Mouse (Mus musculus) lung, adult 2 months (tissue): ENCODE measurements around the gene Hsd17b14.

Experiments
- CTCF ChIP-seq: fragments of 200-500 bp; IDR thresholded peaks from 2 replicates; pipeline ENCODE4 v1.5.1; 2011; ENCODE audit warnings: mild to moderate bottlenecking, low read length, control low read depth; ENCODE audit not compliant: insufficient read depth
- POLR2A ChIP-seq: fragments of 200-500 bp; IDR thresholded peaks from 2 replicates; pipeline ENCODE4 v1.6.1; 2011; ENCODE audit warnings: low read depth, mild to moderate bottlenecking, control low read depth, low read length, borderline replicate concordance; ENCODE audit errors: extremely low read depth

- no peak for TF ChIP-seq POLR2A
- no peak for TF ChIP-seq CTCF
These were observed 42.3 kb downstream of the Hsd17b14 start for GRCm38 (mm10) chr7:45597013-45597412.
